Mouse (Mus musculus): Measurements from ENCODE around the gene Tmem222.
A peak's percentile ranks its signal among the peaks of the same experiment; 100 is the strongest.

The Tmem222 gene

GRCm38 (mm10) chr4:133277104-133278026 lies at the start of gene Tmem222:
Tmem222 (minus strand) TSS chr4:133277792.
- peak; percentile 91 for DNase-seq

GRCm38 (mm10) chr4:133319667-133320066 lies 42.1 kb upstream of the Tmem222 start:
- DNase-seq: no peak

- DNase-seq: no peak
These were observed 38.4 kb upstream of the Tmem222 start for GRCm38 (mm10) chr4:133315991-133316390.

DNA sequence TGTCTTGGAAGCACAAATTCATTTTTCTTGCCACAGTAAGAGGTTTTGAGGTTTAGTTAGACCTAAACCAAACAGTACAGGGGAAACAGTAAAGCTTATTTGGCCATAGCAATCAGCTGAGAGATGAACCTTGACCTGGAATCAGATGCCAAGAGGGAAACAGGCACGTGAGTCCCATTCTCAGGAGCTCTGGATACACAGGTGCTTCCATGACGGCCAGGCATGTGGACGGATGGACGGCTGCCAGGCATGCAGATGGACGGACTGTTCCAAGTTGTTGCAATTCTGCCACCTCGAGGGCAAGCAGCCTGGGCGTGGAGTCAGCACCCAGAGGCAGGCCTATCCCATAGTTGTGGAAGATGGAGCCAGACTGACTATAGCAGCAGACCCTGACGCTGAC lies 37.3 kb upstream of the Tmem222 start:
- no peak for DNase-seq

DNA sequence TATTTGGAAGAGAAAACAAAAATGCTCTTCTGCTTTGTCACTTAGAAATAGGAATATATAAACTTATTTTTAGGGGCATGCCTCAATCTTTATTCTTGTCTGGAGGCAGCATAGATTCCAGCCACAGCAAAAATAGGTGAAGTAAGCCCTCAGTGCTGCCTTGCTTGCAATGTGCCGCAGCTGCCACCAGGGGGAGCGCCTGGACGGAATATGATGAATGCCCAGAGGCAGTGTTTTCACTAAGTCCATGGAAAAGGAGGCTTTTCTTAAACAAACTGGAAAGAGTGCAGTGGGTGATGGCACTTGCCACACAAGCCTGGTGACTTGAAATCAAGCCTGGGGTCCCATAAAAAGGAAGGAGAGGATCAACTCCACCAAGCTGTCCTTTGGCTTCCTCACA lies 32.4 kb upstream of the Tmem222 start:
- peak; percentile 96 for DNase-seq

DNA sequence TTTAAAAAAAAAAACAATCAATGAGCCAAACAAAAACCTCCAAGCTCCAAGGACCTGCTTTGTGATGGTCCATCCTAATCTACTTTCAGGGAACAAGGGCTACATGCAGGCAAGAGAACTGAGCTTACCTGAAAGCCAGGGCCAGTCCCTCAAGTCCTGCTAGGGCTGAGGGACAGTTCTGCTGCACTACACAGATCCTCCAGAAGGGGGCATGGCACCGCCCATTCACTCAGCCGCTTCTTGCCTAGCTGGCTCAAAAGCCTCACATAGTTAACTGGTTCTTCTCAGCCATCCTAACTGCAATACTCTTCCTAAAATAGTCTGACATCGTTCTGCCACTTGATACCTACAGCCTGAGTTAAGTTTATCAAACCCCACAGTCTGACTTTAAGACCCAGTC lies 29.7 kb upstream of the Tmem222 start:
- peak; percentile 53 for DNase-seq

DNA sequence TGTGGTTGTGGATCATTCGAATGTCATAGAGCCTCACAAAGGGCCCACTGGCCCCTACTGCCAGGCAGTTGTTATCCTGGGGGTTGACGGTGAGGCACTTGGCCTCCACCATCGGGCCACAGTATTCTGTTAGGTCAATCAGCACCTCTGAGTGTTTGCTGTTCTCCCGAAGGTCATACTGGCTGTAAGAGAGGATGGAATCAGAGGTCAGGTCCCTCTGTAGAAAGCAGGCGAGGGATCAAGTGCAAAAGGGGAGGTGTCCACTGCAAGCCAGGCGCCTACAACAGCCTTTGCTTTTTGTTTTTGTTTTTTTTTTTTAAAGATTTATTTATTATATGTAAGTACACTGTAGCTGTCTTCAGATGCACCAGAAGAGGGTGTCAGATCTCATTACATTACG lies 28.2 kb upstream of the Tmem222 start:
- no peak for DNase-seq

DNA sequence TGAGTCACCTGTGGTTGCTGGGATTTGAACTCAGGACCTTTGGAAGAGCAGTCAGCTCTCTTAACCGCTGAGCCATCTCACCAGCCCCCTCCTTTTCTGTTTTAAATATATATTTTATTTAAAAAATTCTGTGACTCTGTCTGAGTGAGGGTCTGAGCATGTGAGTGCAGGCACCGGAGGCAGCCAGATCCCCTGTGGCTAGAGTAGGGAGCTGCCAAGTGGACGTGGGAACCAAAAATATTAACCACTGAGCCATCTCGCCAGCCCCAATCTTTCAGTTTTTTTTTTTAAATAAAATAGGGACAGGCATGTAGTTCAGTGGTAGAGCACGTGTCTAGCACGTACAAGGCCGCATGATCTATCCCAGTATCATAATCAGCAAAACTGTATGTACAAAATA lies 27.2 kb upstream of the Tmem222 start:
- DNase-seq: no peak

DNA sequence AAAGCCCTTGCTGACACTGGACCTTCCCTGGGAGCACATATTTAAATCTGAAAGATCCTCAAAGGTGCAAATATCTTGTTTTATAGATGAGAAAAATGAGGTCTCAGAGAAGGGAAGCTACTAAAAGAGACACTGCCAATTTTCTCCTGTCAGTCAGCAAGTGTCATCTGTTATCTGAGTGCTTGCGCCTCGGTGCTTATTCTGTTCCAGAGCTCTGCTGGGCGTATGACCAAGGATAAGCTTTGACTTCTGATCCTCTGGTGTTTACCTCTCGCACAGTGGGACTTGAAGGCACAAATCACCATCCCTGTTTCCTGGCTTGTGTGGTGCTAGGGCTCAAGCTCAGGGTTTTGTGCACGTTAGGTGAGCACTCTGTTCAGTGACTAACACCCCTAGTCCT lies 25.1 kb upstream of the Tmem222 start:
- DNase-seq: no peak

DNA sequence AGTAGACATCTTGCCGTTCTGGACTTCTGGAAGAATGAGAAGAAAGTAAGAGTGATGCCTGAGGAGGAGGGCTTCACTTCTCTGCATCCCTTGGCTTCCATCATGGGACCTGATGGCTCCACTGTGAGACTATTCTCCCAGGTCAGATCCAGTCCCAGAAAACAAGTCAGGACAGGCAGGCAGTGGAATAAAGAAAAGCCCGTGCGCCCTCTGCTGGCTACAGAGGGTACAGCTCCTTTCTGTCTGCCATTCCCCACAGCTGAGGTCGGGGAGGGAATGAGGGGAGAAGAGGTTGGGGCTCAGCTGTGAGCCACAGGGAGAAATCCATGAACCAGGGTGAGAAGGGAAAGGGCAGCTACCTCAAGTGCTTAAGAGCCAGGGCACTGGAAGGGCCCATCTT lies 24.2 kb upstream of the Tmem222 start:
- DNase-seq: peak; percentile 88

GRCm38 (mm10) chr4:133300421-133300820 lies 22.8 kb upstream of the Tmem222 start:
- DNase-seq: no peak

- peak; percentile 68 for DNase-seq
These were observed 22.1 kb upstream of the Tmem222 start for GRCm38 (mm10) chr4:133299701-133300100.

DNA sequence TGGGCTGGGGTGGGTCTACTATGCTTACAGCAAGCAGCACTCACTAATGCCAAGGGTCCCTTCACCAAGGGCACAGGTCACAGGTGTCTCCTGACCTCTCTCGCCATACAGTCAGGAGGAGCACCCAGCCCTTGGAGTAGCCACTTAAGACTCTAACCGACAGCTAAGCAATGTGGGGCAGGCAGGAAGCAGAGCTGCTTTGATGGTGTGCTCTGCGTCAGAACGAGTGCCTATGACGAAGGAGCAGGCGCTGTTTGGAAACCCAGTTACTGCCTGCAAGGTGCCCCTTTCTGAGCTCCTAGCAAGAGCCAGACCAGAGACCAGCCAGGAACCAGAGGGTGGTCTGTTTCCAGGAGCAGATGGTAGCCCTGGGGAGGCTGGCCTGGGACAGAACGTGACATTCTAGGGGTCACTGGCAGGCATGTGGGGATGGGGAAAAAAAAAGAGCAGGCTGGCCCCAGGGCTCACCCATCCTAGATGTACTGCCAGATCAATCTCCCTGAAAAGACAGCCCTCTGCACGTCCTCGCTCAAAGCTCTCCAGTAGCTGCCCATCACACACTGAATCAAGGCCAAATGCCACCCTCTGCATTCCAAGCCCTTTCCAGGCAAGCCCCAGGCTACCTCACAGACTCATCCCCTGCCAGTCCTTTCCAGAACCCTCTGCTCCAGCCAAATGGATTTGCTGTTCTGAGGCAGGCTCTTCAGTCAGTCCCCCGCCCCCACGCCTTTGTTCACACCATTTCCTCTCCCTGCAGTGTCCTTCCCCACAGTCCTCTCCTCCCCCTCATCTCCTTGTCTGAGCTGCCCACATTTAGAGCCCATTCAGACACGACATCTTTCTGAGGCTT lies 21.1 kb upstream of the Tmem222 start:
- DNase-seq: peak; percentile 60

GRCm38 (mm10) chr4:133297801-133298238 lies 20.2 kb upstream of the Tmem222 start:
- DNase-seq: peak; percentile 95

DNA sequence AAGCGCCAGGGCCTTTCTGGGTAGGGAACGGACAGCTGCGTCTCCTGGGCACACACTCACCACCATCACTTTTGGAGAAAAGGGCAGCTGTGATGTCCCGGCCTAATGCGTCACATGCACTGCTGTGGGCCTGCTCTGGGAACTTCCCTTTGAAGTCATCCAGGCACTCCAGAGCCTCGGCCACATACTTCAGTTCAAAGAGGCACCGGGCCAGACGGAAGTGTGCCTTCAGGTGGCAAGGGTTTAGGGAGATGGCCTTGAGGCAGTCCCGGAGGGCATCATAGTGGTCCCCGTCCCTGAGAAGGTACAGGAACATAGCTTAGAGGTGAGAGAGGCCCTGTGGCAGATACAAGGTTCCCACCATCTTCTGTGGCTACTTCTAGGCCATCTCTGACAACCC lies 19.8 kb upstream of the Tmem222 start:
- DNase-seq: no peak

- DNase-seq: no peak
These were observed 16.5 kb upstream of the Tmem222 start for GRCm38 (mm10) chr4:133294084-133294483.

- DNase-seq: no peak
These were observed 15.6 kb upstream of the Tmem222 start for GRCm38 (mm10) chr4:133292901-133293843.

DNA sequence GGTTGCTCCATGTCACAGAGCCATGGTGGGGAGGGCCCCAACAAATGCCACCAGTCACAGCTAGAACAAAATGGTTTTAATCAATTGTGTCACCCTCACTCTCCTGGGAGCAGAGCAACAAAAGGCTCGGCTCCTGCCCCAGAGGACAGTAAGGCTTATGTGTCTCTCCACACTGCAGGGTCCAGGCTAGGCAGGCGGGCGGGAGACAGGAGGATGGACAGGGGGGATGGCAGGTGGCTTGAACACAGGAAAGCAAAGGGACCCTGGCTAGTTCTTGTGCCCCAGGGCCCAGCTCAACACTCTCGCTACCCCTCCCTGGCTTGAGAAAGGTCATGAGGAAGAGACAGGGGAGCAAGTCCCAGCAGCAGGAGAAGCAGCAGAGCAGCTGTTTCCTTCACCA lies 14.8 kb upstream of the Tmem222 start:
- DNase-seq: no peak

GRCm38 (mm10) chr4:133291255-133291654 lies 13.7 kb upstream of the Tmem222 start:
- no peak for DNase-seq

GRCm38 (mm10) chr4:133286476-133287077 lies 9.0 kb upstream of the Tmem222 start:
- DNase-seq: no peak

GRCm38 (mm10) chr4:133285950-133286349 lies 8.4 kb upstream of the Tmem222 start:
- no peak for DNase-seq

DNA sequence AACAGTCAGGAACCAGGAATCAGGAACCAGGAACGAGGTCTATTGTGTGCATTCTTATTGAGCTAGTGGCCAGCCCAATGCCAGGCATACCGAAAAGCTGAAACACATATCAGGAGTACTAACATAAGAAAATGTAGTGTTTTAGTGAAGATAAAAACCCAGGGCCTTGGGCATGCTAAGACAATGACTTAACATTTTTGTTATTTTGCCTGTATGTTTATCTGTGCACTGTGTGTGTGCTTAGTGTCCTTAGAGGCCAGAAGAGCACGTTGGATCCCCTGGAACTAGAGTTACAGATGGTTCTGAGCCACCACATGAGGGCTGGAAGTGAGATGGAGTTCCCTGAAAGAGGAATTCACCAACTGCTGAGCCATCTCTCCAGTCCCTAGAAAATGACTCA lies 7.7 kb upstream of the Tmem222 start:
- DNase-seq: no peak
